Mouse (Mus musculus) lung, adult 10 weeks (tissue): Measurements from ENCODE around the gene Napb. TPM values are rescaled to one million over a fixed set of nuclear protein-coding genes. Genes with fewer than 3 reads are reported as not detected.

ENCODE experiments used
- polyA plus RNA-seq: library from polyadenylated mRNA; stranded (reverse); fragments of 350-450 nt; fragmentation: Illumina TruSeq; extraction: RNeasy Lipid Tissue Mini Kit (QIAGEN cat#74804); gene quantifications from one replicate; pipeline ENCODE4 v1.2.3, GENCODE M21; 2014; ENCODE audit warnings: low read depth, low replicate concordance; ENCODE audit not compliant: insufficient read depth

The Napb gene
- 0.53 TPM for polyA plus RNA-seq

DNA sequence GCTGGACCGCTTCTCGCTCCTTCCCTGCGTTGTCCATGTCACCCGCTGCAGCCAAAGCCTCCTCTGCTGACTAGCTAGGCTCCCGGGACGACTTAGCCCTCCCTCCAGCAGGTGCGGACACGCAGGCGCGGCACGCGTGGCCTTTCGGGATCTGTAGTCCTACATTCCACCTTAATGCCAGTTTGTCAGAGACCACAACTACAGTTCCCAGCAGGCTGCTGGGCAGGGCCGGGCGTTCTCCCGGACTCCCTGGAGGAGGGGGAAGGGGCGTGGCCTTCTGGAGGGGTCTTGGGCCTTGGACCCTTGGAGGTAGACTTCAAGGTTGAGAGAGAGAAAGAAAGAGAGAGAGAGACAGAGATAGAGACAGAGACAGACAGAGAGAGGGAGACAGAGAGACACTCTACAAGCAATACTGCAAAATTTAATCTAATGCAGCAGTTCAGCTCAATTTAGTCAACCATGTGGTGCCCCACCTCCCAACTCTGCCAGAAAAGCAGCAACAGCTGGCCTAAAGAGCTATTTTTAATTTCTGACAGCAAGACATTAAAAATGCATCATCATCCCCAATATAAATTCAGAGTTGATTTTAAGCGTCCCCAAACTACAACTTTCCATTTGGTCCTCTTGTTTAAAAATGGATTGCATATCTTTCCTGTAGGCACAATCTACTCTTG lies at the start of gene Napb:
TSS of gene Napb (minus strand) at position 141 of the 674 bp plus-strand sequence.

DNA sequence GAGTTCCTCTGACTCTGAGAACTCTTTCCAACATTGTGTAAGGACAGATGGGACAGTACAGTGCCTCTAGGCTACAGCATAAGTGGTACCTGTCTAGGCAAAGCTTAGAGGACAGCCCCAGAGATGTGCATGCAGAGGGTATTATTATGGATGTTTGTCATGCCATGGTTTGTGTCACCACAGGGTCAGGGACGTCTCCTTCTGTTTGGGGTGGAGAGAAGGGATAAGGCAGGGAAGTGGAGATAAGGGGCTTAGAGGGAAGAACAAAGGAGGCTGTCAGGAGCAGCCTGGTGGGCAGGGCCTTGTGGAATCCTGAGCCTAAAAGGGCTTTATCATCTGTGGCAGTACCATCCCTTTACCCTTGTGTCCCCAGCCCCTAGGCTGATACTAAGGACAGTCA lies 49.4 kb upstream of the Napb start, which contains the start of gene 8030411F24Rik:
TSS of gene 8030411F24Rik (plus strand) at position 301 of the 400 bp plus-strand sequence.

DNA sequence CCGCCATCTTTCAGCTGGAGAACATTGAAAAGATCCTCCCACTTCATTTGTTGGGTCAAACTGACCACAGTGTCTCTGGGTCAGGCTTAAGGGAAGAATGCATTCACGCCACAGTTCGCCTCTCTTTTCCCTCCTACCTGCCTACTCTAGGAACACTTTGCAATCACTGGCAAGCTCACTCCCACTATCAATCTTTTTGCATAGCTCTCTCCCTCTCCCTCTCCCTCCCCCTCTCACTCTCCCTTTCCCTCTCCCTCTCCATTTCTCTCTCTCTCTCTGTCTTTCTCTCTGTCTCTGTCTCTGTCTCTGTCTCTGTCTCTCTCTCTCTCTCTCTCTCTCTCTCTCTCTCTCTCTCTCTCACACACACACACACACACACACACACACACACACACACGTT lies 39.1 kb upstream of the Napb start, which contains the start of gene Cst11:
TSS of gene Cst11 (minus strand) at position 101 of the 400 bp plus-strand sequence.

GRCm38 (mm10) chr2:148750058-148750457 lies 17.8 kb upstream of the Napb start, which contains the start of gene Cstl1:
Cstl1 (plus strand) TSS chr2:148750358.

GRCm38 (mm10) chr2:148680775-148681291 lies 51.4 kb downstream of the Napb start, which contains the start of gene Gzf1:
Gzf1 (plus strand) TSS chr2:148681023.

DNA sequence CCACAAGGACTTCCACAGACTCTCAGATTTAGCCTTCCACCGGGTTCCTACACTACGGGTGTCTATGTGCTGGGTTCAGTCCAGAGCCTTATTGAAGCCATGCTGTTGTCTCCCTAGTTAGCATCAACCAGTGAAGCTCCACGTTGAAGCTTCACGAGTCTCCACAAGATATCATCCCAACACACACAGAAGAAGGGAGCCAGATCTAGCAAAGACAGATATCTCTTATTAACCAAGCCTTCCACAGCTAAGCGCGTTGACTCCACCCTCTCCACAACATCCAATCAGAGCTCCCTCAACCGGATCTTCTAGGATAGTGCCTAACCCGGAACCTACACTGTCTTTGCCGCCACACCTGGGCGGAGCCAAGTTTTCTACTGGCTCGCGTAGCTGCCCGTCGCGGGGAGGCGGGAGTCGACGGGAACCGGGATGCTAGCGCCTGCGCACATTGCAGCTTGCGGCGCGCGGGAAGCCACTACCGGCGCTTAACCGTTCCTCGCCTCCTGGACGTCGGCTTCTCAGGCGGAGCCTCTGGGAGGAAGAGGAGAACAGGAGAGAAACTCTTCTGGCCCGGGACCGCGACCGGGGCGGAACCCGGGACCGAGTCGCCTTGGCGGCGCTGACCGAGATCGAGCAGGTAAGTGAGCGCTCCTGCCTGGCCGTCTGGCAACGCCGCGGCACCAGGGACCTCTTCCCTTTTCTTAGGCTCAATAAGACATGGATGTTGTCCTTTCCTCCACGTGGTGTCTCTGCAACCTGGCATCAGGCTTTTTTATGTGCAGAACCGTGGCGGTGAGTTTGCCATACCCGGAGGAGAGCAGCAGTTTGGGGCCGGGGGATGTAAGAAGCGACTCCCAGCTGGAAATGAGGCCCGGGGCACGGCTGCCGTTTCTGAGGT lies 59.8 kb downstream of the Napb start, which contains the start of gene Nxt1:
TSS of gene Nxt1 (plus strand) at position 403 of the 898 bp plus-strand sequence.

Other genes starting within 250 kb of the Napb start
- 25.8 TPM for gene Nxt1, start 59.9 kb downstream of the Napb start, polyA plus RNA-seq
- 12.4 TPM for gene Gzf1, start 51.4 kb downstream of the Napb start, polyA plus RNA-seq
- not detected for gene Cstl1, start 17.9 kb upstream of the Napb start, polyA plus RNA-seq
- gene Cst11, start 39.0 kb upstream of the Napb start, polyA plus RNA-seq = not detected
- not detected for gene 8030411F24Rik, start 49.5 kb upstream of the Napb start, polyA plus RNA-seq
- not detected for gene Cst12, start 56.9 kb upstream of the Napb start, polyA plus RNA-seq
- gene Cst8, start 66.3 kb upstream of the Napb start, polyA plus RNA-seq = 38.4 TPM
- gene Cst13, start 87.6 kb upstream of the Napb start, polyA plus RNA-seq = not detected
- not detected for gene Cst9, start 102.7 kb upstream of the Napb start, polyA plus RNA-seq
- 37.1 TPM for gene 9230104L09Rik, start 132.6 kb upstream of the Napb start, polyA plus RNA-seq
- gene Cst3, start 143.2 kb upstream of the Napb start, polyA plus RNA-seq = 1,631 TPM